Mouse (Mus musculus) adipocyte (in vitro differentiated cells): ENCODE data around the gene Xylt1.

ENCODE experiments used
- DNase-seq: peaks from one replicate; pipeline ENCODE4 v3.0.0-alpha.2; 2016; ENCODE audit warnings: low spot score

Xylt1 gene

DNA sequence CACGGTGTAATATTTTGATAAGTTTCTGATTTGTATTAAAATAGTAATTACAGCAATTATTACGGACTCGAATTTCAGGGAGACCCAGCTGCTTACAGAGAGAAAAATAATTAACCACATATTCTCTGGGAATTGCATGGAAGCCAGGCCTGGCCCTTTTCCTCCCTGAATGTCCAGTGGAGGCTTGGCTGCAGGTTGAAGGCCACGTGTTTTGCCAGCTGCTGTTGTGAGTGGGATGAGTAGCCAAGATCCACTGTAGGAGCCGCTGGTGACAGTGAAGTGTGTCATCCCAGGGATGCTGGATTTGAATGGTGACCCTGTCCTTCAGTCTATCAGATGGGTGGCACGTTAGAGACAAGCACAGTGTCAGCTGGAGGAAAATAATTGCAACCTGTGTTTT lies 14.7 kb downstream of the Xylt1 start:
- no peak for DNase-seq

DNA sequence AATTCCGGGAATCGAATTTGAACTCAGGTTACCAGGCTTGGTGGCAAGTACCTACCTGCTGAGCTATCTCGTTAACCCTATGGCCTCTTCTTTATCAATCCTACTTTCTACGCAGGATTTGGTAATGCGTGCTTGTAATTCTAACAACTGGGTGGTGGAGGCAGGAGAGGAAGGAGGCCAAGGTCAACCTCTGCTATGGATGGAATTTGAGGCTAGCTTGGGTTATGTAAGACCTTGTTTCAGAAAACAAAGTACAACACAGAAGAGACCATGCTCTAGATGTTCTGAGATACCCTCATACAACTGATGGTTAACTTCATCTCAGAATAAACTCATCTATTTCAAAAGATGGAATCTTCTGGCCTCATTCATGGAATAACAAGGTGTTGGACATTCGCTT lies 17.1 kb downstream of the Xylt1 start:
- DNase-seq, result no peak

DNA sequence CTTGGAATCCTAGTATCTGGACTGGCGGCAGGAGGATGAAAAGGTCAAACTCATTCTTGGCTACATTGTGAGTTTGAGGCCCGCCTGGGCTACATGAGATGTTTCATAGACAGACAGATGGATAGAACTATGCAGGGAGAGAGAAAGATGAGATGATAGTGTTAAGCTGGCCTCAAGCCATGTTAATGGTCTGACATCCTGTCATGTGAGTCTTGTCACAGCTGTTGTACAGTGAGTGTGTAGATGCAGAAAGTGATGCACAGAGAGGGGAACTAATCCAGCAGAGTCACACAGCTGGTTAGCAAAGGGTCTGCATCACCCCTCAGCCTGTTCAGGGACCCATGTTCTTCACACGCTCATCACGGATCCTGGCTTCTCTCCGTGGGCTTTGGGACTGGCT lies 19.2 kb downstream of the Xylt1 start:
- no peak for DNase-seq

DNA sequence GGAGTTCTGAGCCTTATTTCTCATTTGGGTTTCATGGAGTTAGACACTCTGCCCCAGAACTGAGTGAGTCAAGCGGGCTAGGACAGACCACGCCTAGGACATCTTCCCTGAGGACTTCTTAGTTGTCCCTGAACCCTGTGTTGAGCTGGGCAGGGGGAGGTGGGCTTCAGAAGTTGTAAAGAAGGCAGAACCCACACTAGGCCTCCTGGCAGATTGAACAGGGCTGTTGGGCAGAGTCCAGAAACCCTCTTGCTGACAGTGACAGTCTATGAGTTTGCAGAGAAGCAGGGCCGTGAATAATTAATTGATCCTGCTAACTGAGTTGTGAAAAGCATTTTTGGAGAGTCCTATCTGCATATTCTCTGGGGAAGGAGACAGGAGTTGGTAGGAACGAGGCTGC lies 20.8 kb downstream of the Xylt1 start:
- no peak for DNase-seq

GRCm38 (mm10) chr7:117406336-117406735 lies 25.6 kb downstream of the Xylt1 start:
- DNase-seq, result no peak

DNA sequence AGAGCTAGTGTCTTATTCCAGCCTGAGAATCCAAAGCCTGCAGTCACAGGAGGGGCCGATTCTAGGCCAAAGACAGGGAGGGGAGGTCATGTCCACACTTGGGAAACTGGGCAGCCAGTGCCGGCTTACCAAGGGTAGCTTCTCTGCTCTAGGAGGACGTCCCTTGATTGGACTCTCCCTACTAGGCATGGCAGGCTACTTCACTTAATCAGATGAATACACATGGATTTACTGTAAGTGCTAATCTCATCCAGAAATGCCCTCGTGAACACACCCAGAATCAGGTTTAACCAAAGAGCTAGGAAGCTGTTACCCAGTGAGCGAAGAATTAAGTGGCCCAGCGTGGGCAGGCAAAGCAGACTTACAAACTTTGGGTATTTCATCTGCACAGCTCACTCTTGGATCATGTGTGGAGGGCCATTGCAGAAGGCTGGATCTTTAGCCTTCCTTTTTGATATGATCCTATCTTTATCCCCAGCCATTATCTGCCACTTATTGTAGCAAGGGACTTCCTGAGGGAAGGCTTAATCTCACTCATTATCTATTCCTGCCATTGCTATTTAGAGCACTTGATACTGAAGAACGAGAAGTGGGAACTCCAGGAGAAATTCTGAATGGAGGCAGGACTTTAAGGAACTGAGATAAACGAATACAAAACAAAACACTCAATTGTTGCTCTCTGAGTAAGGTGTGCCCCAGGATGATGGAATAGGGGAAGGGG lies 28.6 kb downstream of the Xylt1 start:
- DNase-seq, result no peak

DNA sequence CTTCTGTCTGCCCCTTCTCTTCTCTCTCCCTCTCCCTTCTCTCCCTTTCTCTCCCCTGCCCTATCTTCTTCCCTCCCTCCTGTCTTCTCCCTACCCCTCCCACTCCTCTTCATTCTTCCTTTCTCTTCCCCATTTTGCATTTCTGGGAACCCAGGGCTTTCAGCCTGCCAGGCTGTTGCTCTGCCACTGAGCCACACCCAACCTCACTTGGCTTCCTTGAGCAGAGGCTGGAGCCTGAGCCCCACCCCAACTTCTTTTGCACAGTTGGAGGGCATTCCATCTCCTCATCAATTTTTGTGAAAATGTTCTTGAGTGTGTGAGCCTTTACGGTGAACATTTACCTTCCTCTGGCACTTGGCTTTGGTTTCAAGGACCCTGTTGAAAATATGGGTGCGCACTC lies 31.1 kb downstream of the Xylt1 start:
- DNase-seq, result no peak

GRCm38 (mm10) chr7:117412405-117412804 lies 31.6 kb downstream of the Xylt1 start:
- DNase-seq, result no peak

GRCm38 (mm10) chr7:117414341-117415008 lies 33.7 kb downstream of the Xylt1 start:
- no peak for DNase-seq

- no peak for DNase-seq
Observed at GRCm38 (mm10) chr7:117415009-117415363, 34.2 kb downstream of the Xylt1 start.

DNA sequence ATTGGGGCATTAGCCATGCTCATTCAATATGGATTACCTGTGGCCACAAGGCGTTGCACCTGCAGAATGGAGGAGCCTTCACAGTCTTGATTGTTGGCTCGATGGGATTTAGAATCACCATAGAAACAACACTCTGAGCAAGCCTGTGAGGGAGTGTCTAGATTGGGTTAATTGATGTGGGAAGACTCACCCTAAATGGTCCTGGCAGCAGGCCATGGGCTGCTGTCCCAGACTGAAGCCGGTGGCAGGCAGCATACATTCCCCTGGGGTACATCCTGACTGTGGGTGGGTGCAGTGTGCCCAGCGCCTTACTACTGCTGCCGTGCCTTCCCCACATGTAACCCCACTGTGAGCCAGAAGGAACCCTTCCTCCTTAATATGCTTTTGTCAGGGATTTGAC lies 38.3 kb downstream of the Xylt1 start:
- DNase-seq, result no peak

DNA sequence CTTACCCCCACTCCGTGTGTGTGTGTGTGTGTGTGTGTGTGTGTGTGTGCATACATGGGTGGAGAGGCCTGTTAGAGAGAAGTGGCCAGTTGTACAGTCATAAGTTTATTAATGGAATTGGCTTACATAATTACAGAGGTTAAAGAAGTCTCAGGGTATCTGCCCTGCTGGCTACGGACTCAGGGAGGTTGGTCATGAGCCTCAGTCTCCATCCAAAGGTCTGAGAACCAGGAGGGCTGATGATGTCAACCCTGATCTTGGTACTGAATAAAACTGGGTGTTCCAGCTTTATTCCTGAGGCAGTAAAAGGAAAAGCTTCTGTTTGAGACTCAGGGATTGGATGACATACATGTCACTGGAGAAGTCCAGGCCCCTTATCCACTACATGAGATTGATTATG lies 39.1 kb downstream of the Xylt1 start:
- DNase-seq, result no peak

DNA sequence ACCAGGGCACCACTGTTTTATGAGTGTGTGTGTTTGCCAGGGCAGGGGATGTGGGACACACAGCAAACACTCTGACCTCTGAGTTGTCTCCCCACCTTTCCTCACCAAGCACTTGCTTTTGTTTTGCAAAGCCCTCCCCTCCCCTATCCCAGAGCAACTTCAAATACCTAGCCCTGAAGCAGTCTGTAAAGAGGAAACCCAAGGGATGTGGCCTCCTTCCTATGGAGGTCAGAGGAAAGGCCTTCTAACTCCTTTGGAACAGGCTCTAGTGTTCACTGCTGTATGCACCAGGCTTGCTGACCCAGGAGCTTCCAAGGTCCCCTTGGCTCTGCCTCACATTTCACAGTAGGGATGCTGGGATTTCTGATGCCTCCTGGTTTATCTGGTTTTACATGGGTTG lies 39.5 kb downstream of the Xylt1 start:
- no peak for DNase-seq

DNA sequence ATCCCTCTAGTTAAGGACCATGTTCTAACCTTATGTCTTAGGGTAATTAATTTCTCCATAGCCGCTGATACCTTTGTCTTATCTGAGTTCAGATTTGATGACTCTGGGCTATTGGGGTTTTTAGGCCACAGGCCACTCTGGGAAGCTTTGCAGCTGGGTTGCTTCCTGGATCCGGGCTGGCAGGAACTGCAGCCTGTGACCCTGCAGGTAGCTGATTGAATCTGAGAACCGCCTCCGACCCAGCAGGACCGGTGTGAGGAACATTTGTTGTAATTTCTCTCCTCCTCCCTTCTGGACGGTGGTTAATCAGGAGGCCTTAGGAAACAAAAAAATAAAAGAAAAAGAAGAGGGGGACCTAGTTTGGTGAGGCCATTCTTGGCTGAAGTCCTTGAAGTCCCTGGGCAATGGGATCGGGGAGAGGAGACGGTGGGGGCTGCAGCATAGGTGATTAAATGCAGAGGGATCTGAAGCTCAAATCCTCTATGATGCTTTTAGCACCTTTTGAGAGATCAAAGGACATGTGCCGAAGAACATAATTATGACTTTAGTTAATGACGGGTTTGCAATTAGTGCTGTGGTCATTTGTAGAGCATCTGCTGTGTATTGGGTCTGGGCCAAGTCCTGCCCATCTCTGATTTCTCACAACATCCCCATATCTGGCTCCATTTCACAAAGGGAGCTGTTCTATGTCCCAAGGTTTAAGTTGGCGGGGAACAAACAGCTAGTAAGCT lies 40.2 kb downstream of the Xylt1 start:
- no peak for DNase-seq

- DNase-seq, result no peak
Observed at GRCm38 (mm10) chr7:117424841-117425240, 44.1 kb downstream of the Xylt1 start.

- DNase-seq, result no peak
Observed at GRCm38 (mm10) chr7:117426366-117426765, 45.6 kb downstream of the Xylt1 start.

DNA sequence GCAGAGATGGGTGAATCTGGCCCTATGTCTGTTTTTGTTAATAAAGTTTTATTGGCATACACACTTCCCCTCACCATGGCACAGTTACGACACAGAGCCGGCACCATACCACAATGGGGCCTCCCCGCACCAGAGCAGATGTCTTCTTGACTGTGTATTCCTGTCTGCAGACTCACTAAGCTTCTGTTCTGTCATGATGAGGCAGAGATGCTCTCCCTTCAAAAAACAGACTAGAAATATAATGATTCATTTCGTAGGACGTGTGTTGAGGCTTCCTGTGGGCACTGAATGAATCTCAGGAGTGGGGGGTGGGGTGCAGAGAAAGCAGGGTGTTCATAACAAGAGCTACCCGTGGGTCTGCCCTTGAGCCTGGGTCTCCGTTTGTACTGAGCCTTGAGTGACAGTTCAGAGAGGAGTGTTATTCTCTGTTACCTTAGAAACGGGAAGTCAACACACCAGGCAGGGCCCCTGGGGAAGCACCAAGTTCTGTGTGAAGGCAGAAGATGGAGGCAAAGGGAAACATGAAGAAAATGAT lies 48.0 kb downstream of the Xylt1 start:
- DNase-seq, result no peak

- no peak for DNase-seq
Observed at GRCm38 (mm10) chr7:117429483-117429882, 48.7 kb downstream of the Xylt1 start.

DNA sequence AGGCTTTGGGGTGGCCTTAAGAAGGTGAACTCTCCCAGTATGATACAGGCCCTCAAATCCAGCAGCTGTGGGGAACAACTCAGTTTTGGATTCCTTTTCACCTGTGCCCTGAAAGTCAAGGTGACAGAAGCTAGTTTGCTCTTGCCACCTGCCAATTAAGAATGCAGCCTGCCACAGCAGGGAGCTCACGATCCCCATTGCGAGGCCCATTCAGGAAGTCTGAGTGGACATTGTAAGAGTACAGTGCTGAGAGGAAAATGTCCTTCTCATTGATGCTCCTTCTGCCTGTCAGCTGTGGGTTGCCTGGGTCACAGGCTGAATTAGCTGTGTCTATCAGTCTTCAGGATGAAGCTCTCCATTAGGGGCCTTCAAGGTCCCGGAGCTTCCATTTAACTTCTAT lies 49.1 kb downstream of the Xylt1 start:
- no peak for DNase-seq

- no peak for DNase-seq
Observed at GRCm38 (mm10) chr7:117430361-117430935, 49.7 kb downstream of the Xylt1 start.

- DNase-seq, result no peak
Observed at GRCm38 (mm10) chr7:117433641-117434040, 52.9 kb downstream of the Xylt1 start.

DNA sequence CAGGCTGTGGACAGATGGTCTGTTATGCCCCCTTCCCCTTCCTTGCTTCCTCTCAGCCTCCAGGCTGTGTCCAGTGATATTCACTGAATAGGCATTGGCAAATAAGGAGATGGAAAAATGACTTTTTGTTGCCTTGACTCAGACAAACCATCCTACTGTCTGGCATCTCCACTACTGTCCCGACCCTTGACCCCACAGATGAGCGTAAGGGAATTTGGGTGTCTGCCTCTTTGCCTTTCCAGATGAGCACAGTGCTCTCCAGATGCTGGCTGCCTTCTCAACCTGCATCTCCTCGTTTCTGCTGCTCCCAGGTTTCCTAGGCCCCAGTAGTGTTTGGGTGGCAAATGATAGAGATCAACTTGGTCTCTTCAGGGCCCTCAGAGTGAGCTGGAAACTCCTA lies 54.3 kb downstream of the Xylt1 start:
- no peak for DNase-seq
